Mouse (Mus musculus) hindbrain, postnatal 0 days (tissue): ENCODE results near the gene Vps39. TPM values are rescaled to one million over a fixed set of nuclear protein-coding genes. Genes with fewer than 3 reads are reported as not detected.
A peak's percentile ranks its signal among the peaks of the same experiment; 100 is the strongest.

Source experiments
- ATAC-seq: fragments of 200-750 bp; cut with Nextera tagmentation; 2 replicates; pipeline ENCODE4 v1.8.0; 2017; ENCODE audit warnings: mild to moderate bottlenecking, moderate TSS enrichment, moderate library complexity
- DNase-seq: peaks from one replicate; pipeline ENCODE4 v3.0.0-alpha.2; 2015; ENCODE audit warnings: low spot score
- H3K27ac ChIP-seq: fragments of 300-500 bp; sonication (generic); 2 replicates; pipeline ENCODE4 v1.5.1; 2014; ENCODE audit warnings: mild to moderate bottlenecking
- H3K27me3 ChIP-seq: fragments of 300-500 bp; sonication (generic); 2 replicates; pipeline ENCODE4 v1.6.1; 2014; ENCODE audit warnings: low read length, mixed read lengths; ENCODE audit not compliant: insufficient read depth
- H3K36me3 ChIP-seq: fragments of 300-500 bp; sonication (generic); 2 replicates; pipeline ENCODE4 v1.6.1; 2014; ENCODE audit warnings: low read length, mixed read lengths; ENCODE audit not compliant: insufficient read depth
- H3K4me1 ChIP-seq: fragments of 300-500 bp; sonication (generic); 2 replicates; pipeline ENCODE4 v1.6.1; 2014; ENCODE audit warnings: antibody characterized with exemption, low read length, mixed read lengths; ENCODE audit not compliant: insufficient read depth
- H3K4me2 ChIP-seq: fragments of 300-500 bp; sonication (generic); 2 replicates; pipeline ENCODE4 v1.6.1; 2014; ENCODE audit warnings: low read depth, mild to moderate bottlenecking, low read length, moderate library complexity, mixed read lengths
- H3K4me3 ChIP-seq: fragments of 300-500 bp; sonication (generic); 2 replicates; pipeline ENCODE4 v1.5.1; 2014; ENCODE audit warnings: low read length
- H3K9ac ChIP-seq: fragments of 300-500 bp; sonication (generic); replicated peaks from 2 replicates; pipeline ENCODE4 v1.6.1; 2014; ENCODE audit warnings: mild to moderate bottlenecking, low read length, moderate library complexity, mixed read lengths
- H3K9me3 ChIP-seq: fragments of 300-500 bp; sonication (generic); 2 replicates; pipeline ENCODE4 v1.6.1; 2016; ENCODE audit warnings: low read length, mixed read lengths
- CTCF ChIP-seq: IDR thresholded peaks from 2 replicates; pipeline ENCODE4 v1.5.1; 2016; ENCODE audit warnings: antibody characterized with exemption, control low read depth, low read depth
- WGBS: fragments of 180-500 bp; shearing (Covaris S2); extraction: QIAGEN DNeasy Blood & Tissue Kit; methylation state at CpG from one replicate; pipeline ENCODE4 v1.1.7; 2014; 5-methylcytosine and 5-hydroxymethylcytosine counted together
- polyA plus RNA-seq: library from polyadenylated mRNA; unstranded; fragments of >200 nt; fragmentation: Nextera tagmentation; extraction: Ambion mirVana; gene quantifications from 2 replicates; pipeline ENCODE4 v1.2.1, GENCODE M21; 2015
- total RNA-seq: library from RNA; depleted of rRNA; stranded (reverse); fragments of >200 nt; gene quantifications from 2 replicates; pipeline ENCODE4 v1.2.3, GENCODE M21; 2014; rRNA removed

Vps39 gene
- total RNA-seq (47.9 and 67.4 TPM in 2 replicates), polyA plus RNA-seq (31.9 and 32.2 TPM in 2 replicates)

DNA sequence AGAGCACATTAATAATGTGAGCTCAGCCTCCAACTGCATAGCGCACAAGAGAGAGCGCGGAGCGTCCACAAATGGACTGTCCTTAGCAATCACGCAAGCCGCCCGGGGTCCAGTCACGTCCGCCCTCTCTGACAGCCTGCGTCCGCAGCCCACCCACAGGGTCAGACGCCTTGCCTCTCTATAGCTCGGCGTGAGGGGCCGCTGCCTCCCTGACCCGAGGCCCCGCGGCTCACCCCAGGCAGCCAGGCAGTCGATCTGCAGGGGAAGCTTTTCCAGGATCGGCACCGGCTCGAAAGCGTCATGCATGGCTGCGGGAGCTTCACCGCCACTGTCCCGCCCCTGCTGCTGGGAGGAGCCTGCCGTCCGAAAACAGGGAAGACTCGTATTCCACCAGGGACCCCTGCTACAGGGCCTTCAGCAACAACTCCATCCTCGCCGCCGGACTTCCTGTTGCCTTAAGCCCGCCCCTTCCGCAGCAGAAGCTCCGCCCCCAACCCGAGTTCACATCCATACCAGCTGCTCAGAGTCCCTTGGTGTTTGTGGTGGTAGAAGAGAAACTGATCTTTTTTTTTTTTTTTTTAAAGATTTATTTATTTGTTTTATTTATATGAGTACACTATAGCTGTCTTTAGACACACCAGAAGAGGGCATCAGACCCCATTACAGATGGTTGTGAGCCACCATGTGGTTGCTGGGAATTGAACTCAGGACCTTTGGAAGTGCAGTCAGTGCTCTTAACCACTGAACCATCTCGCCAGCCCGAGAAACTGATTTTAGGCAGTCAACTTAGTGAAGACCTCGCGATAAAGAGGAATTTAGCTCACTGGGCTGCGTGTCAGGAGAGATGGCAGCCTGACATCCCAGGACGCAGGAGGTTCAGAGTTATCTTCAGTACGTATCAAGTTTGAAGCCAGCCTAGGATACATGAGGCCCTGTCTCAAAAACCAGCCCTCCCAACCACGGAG, at the start of gene Vps39:
Gene Vps39 (minus strand): TSS at position 456 of the 965 bp plus-strand sequence.
- H3K36me3 ChIP-seq: peaks cover 13% of the 10 kb centered on the region; the same call in 1 of the 2 replicates
- 11% methylated on average over 44 of the region's 44 CpGs for WGBS
- peaks cover 8% of the 10 kb centered on the region for H3K4me1 ChIP-seq
- H3K9me3 ChIP-seq: no peaks in the 10 kb centered on the region
- TF ChIP-seq CTCF: peak; percentile 27
- peak within 1 kb of the TSS; percentile 76 for H3K4me3 ChIP-seq
- H3K4me2 ChIP-seq: peak within 1 kb of the TSS; percentile 70
- H3K27me3 ChIP-seq: no peaks in the 10 kb centered on the region
- DNase-seq: peak; percentile 93
- peak within 1 kb of the TSS; percentile 74 for H3K27ac ChIP-seq
- H3K9ac ChIP-seq: peak within 1 kb of the TSS; percentile 79
- ATAC-seq: peak; percentile 98

DNA sequence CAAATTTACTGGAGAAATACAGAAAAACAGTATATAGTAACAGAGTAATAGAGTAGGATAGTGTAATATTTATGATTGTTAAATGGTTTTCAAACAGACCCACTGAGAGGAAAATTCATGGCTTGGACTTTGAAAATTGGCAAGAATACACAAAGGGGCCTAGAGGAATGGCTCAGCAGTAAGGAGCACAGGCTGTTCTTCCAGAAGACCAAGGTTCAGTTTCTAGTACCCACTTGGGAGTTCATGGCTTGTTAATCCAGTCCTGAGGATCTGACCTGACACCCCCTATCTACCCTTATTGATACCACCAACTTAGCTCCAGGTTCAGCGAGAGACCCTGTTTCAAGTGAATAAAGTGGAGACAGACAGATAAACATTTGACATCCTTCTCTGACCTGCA, 45.0 kb upstream of the Vps39 start:
- ATAC-seq (no peak), DNase-seq (no peak)
- H3K9me3 ChIP-seq: no peaks in the 10 kb centered on the region
- H3K4me3 ChIP-seq: no peak overlapping the region
- peaks cover 11% of the 10 kb centered on the region; the same call in 1 of the 2 replicates for H3K36me3 ChIP-seq
- H3K27me3 ChIP-seq: no peaks in the 10 kb centered on the region
- no peak overlapping the region for H3K9ac ChIP-seq
- H3K27ac ChIP-seq: no peak overlapping the region
- no peak for TF ChIP-seq CTCF
- 94% methylated on average over 1 of the region's 1 CpGs for WGBS
- H3K4me1 ChIP-seq: peaks cover 6% of the 10 kb centered on the region; the same call in 1 of the 2 replicates
- no peak overlapping the region for H3K4me2 ChIP-seq

DNA sequence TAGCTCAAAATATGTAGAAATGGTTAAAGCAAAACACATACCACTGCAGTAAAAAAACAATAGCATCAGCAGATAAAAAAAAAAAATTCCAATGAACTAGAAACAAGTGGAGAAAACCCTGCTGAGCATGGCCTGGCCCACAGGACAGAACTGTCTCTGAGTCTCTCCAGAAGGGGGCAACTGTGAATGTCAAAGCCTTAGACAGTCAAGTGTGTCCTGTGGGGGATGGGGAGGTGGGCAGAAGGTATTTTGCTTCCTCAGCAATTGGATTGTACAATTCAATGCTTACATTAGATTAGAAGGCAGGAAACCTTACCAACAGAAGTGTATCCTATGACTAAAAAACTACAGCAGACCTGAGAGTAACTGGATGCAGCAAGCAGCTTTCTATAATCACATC, 39.5 kb upstream of the Vps39 start:
- H3K4me3 ChIP-seq: no peak overlapping the region
- no peaks in the 10 kb centered on the region for H3K9me3 ChIP-seq
- ATAC-seq: no peak
- H3K4me1 ChIP-seq: no peaks in the 10 kb centered on the region
- DNase-seq: no peak
- H3K9ac ChIP-seq: no peak overlapping the region
- H3K27me3 ChIP-seq: no peaks in the 10 kb centered on the region
- no peak overlapping the region for H3K27ac ChIP-seq
- no peak for TF ChIP-seq CTCF
- H3K36me3 ChIP-seq: peaks cover 33% of the 10 kb centered on the region
- H3K4me2 ChIP-seq: no peak overlapping the region

DNA sequence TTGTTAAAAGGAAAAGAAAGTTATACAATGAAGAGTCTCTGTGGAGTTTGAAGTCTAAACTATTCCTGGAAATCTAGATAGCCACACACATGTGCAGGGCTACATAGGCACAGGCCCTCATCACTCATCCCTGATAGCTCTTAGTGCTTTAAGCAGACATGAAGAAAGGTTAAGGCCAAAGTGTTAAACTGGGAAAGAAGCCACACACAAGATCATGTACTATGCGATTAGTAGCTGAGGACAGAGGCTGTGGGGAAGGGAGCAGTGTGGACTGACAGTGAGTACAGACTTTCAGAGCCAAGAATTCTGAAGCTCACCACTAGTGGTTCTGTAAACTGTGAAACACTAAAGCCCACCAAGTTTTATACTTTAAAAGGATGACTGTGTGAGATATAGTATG, 38.0 kb upstream of the Vps39 start:
- 95% methylated on average over 1 of the region's 1 CpGs for WGBS
- TF ChIP-seq CTCF: no peak
- peaks cover 33% of the 10 kb centered on the region for H3K36me3 ChIP-seq

DNA sequence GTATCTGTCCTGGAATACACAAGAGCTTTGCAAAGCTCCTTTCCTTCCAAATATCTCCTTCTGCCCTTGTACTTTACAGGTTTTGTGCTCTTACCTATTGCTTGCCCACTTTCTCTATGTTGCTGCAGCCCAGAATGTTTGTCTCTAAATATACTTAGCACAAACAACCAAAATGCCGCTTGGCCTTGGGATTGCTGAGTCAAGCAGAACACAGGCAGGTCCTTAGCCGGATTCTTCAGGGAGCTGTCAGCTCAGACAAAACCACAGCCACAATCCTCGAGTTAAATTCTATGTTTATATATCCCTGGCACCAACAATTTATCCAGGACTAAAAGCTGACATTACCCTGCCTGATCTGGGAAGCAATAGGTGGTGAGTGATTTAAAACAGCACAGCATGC, 36.4 kb upstream of the Vps39 start:
- Histone ChIP-seq H3K36me3 (peaks cover 29% of the 10 kb centered on the region), H3K4me3 (no peak overlapping the region), H3K27me3 (no peaks in the 10 kb centered on the region), H3K9me3 (no peaks in the 10 kb centered on the region), H3K4me2 (no peak overlapping the region), H3K27ac (no peak overlapping the region), H3K4me1 (no peaks in the 10 kb centered on the region), H3K9ac (no peak overlapping the region)
- ATAC-seq (no peak), DNase-seq (no peak)
- whole genome bisulfite sequencing: 90% methylated on average over 3 of the region's 3 CpGs
- no peak for TF ChIP-seq CTCF

More for the DNA sequence above, 38.0 kb upstream of the Vps39 start:
- H3K9me3 ChIP-seq: no peaks in the 10 kb centered on the region
- no peaks in the 10 kb centered on the region for H3K4me1 ChIP-seq
- H3K27me3 ChIP-seq: no peaks in the 10 kb centered on the region
- no peak overlapping the region for H3K9ac ChIP-seq
- DNase-seq (no peak), ATAC-seq (no peak)
- no peak overlapping the region for H3K27ac ChIP-seq
- no peak overlapping the region for H3K4me3 ChIP-seq
- no peak overlapping the region for H3K4me2 ChIP-seq

DNA sequence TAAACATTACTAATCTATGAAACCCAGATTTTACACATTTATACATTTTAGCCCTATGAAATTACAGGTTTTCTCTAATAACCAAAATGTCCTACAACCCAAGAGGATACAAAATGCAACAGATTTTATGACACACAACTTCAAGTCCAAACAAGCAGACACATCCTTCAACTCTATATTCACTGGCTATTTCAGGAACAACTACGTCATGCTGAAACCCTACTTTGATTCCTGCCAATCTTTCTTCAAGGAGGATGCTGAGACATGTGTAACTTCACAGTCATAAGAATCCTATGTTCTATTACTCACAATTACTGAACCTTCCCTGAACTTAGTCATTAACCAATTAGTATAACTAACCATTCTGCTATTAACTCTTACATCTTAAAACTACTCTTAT, 34.4 kb upstream of the Vps39 start:
- no peak overlapping the region for H3K27ac ChIP-seq
- no peaks in the 10 kb centered on the region for H3K9me3 ChIP-seq
- WGBS: 95% methylated on average over 1 of the region's 1 CpGs
- no peak for DNase-seq
- H3K4me1 ChIP-seq: no peaks in the 10 kb centered on the region
- no peak overlapping the region for H3K4me2 ChIP-seq
- no peak for ATAC-seq
- H3K27me3 ChIP-seq: no peaks in the 10 kb centered on the region
- H3K4me3 ChIP-seq: no peak overlapping the region
- H3K36me3 ChIP-seq: peaks cover 25% of the 10 kb centered on the region
- no peak for TF ChIP-seq CTCF
- no peak overlapping the region for H3K9ac ChIP-seq

DNA sequence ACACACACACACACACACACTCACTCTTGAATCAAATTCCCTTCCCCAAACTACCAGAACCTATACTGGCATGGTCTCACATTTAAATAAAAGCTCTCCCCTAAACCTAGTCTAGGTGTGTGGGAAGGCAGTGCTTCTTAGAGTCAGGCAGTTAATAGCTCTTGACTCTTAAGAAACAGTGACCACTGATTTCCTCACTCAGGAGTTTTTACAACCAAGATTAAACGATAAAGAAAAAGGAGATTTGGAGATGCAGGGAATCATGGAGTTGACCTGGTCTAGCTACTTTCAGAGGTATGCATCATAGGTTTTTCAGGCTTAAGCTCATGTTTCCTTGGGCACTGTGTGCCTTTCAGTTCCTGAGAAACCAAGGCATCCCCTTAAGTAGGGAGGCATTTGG, 33.3 kb upstream of the Vps39 start:
- WGBS: 97% methylated on average over 1 of the region's 1 CpGs
- H3K9me3 ChIP-seq: no peaks in the 10 kb centered on the region
- no peak overlapping the region for H3K4me2 ChIP-seq
- no peak for ATAC-seq
- TF ChIP-seq CTCF: no peak
- H3K36me3 ChIP-seq: peaks cover 27% of the 10 kb centered on the region
- no peak overlapping the region for H3K4me3 ChIP-seq
- H3K27ac ChIP-seq: no peak overlapping the region
- no peaks in the 10 kb centered on the region for H3K4me1 ChIP-seq
- no peak overlapping the region for H3K9ac ChIP-seq
- no peaks in the 10 kb centered on the region for H3K27me3 ChIP-seq
- DNase-seq: no peak
